Mouse (Mus musculus): ENCODE measurements at regions not wholly inside any gene's neighbourhood (a gene's known extent, or its start where the extent isn't known, plus 50 kb on each side); places are given as distances from the start of the nearest gene placed in this dataset.

- TF ChIP-seq CTCF (IDR thresholded peaks at IDR 0.05; ENCODE audit: low read depth, low read length) (no peak), POLR2A (IDR thresholded peaks at IDR 0.05; ENCODE audit: insufficient read depth, low read length) (no peak), EP300 (IDR thresholded peaks at IDR 0.05; ENCODE audit: insufficient read depth, low read depth, low read length) (no peak)
These were observed 198.1 kb upstream of the Zfp703 start for GRCm38 (mm10) chr8:26778917-26779537.
